Mouse (Mus musculus): ENCODE measurements at regions not wholly inside any gene's neighbourhood (a gene's known extent, or its start where the extent isn't known, plus 50 kb on each side); places are given as distances from the start of the nearest gene placed in this dataset.
A peak's percentile ranks its signal among the peaks of the same experiment; 100 is the strongest.
"Not testable (repeated sequence)": the region's sequence is repeated elsewhere in the genome, so short reads cannot be mapped to it uniquely, and the experiment has no call there.

GRCm38 (mm10) chr8:26612153-26612552, 365.0 kb upstream of the Zfp703 start:
- no peak for DNase-seq

GRCm38 (mm10) chr8:26622311-26623052, 354.6 kb upstream of the Zfp703 start:
- DNase-seq = no peak

- DNase-seq = no peak
Observed at GRCm38 (mm10) chr8:26626186-26626585, 350.9 kb upstream of the Zfp703 start.

GRCm38 (mm10) chr8:26626651-26627077, 350.5 kb upstream of the Zfp703 start:
- DNase-seq = peak; percentile 16 to 18

GRCm38 (mm10) chr8:26627191-26627891, 349.8 kb upstream of the Zfp703 start:
- DNase-seq = peak; percentile 62 to 68

GRCm38 (mm10) chr8:26630544-26630943, 346.6 kb upstream of the Zfp703 start:
- no peak for DNase-seq

GRCm38 (mm10) chr8:26635701-26636100, 341.4 kb upstream of the Zfp703 start:
- DNase-seq = peak; percentile 52 to 60

GRCm38 (mm10) chr8:26645375-26645774, 331.8 kb upstream of the Zfp703 start:
- not testable (repeated sequence) for DNase-seq

- DNase-seq = no peak
Observed at GRCm38 (mm10) chr8:26650287-26650686, 326.8 kb upstream of the Zfp703 start.

- no peak for DNase-seq
Observed at GRCm38 (mm10) chr8:26655897-26656296, 321.2 kb upstream of the Zfp703 start.

- DNase-seq = no peak
Observed at GRCm38 (mm10) chr8:26656310-26657075, 320.6 kb upstream of the Zfp703 start.

- DNase-seq = peak; percentile 59 to 76
Observed at GRCm38 (mm10) chr8:26659381-26659780, 317.7 kb upstream of the Zfp703 start.

GRCm38 (mm10) chr8:26669541-26669940, 307.6 kb upstream of the Zfp703 start:
- DNase-seq = no peak

- no peak for DNase-seq
Observed at GRCm38 (mm10) chr8:26672486-26673395, 304.4 kb upstream of the Zfp703 start.

- no peak for DNase-seq
Observed at GRCm38 (mm10) chr8:26677584-26678138, 299.5 kb upstream of the Zfp703 start.

GRCm38 (mm10) chr8:26680891-26681381, 296.2 kb upstream of the Zfp703 start:
- DNase-seq = peak; percentile 59 to 74

GRCm38 (mm10) chr8:26687146-26687545, 290.0 kb upstream of the Zfp703 start:
- DNase-seq = peak; percentile 66 to 77

- no peak for DNase-seq
Observed at GRCm38 (mm10) chr8:26688035-26688434, 289.1 kb upstream of the Zfp703 start.

- DNase-seq = no peak
Observed at GRCm38 (mm10) chr8:26688745-26689478, 288.2 kb upstream of the Zfp703 start.

- peak in 1 of 2 experiments; percentile 36 for DNase-seq
Observed at GRCm38 (mm10) chr8:26689479-26690177, 287.5 kb upstream of the Zfp703 start.
